Mouse (Mus musculus) C2C12 (cell line): ENCODE data around the gene Hmgxb4.

ENCODE experiments used
- CTCF ChIP-seq: IDR thresholded peaks from one replicate; pipeline ENCODE4 v1.5.1; 2011; ENCODE audit not compliant: control insufficient read depth, insufficient read depth, insufficient read length
- USF1 ChIP-seq: IDR thresholded peaks from one replicate; pipeline ENCODE4 v1.6.1; 2011; ENCODE audit warnings: low read depth, mild to moderate bottlenecking, control low read depth, moderate library complexity

DNA sequence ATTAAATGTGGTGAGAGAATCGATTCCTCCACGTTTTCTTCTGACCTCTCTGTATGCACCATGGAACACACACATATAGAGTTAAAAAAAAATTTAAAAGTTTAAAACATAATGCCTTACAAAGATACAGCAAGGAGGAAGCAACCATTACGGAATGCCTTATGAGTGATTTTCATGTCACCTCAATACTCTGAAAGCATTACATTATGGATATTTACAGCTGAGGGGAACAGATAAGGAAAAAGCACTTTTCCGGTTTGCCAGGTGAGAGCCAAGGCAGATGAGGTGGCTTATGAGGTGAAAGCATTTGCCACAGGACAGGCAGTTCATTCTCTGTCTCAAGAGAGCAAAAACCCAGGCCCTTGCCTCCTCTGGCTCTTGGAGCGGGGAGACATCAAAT, 39.8 kb downstream of the Hmgxb4 start:
- TF ChIP-seq CTCF = no peak
- no peak for TF ChIP-seq USF1
